Mouse (Mus musculus) right cerebral cortex, adult 18-20 months (tissue): ENCODE results near the gene Prr19.

Experiments used
- DNase-seq: peaks from one replicate; pipeline ENCODE4 v3.0.0; 2022; ENCODE audit warnings: mixed read lengths

The Prr19 gene

DNA sequence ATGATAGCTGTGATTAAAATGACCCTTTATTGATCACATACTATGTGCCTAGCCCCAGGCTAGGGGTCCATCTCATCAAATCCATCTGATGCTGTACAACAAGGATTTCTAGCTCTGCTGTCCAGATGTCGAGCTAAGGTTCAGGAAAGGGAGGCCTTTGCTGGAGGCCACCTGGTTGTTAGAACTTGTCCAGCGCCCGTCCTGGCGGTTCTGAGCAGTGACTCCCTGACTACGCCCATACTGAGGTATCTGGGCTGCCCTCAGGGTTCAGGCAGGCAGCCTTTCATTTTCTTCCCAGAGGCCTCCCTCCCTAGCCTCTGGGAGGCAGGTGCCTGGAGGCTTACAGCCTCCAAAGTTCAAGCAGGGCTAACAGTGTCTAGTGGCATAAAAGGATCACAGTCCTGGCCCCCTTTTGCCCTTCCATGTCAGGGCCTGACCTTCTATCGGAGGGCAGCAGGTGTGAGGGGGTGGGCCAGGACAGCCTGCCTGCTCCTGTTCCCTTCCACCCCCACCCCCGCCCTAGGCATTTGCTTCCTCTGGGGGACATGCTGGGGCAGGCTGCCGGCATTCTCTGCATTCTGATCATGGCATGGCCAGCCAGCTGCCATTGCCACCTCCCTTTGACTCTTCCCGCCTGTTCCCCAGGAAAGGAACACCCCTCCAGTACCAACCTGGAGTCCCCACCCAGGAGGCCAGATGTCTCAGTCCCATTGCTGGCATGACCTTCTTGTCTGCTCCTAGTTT lies 25.5 kb upstream of the Prr19 start:
- DNase-seq, result no peak

- DNase-seq, result no peak
Observed at GRCm38 (mm10) chr7:25277405-25277804, 23.8 kb upstream of the Prr19 start.

DNA sequence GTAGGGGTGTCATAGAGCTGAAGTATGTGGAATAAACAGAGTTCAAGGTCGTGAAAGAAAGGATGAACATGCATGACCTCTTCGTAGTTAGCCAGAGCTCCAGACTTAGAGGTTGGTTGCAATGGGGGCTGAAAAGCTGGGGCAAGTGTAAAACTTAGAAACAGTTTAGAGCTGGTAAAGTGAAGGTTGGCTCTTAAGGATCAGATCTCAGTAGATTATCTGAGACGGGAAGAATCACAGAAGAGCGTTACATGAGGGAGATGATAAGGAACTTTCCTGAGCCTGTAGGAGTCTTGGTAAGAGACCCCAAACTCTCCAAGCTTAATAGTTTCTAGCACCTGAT lies 23.2 kb upstream of the Prr19 start:
- no peak for DNase-seq

- DNase-seq, result peak; percentile 88
Observed at GRCm38 (mm10) chr7:25278341-25279075, 22.7 kb upstream of the Prr19 start.

DNA sequence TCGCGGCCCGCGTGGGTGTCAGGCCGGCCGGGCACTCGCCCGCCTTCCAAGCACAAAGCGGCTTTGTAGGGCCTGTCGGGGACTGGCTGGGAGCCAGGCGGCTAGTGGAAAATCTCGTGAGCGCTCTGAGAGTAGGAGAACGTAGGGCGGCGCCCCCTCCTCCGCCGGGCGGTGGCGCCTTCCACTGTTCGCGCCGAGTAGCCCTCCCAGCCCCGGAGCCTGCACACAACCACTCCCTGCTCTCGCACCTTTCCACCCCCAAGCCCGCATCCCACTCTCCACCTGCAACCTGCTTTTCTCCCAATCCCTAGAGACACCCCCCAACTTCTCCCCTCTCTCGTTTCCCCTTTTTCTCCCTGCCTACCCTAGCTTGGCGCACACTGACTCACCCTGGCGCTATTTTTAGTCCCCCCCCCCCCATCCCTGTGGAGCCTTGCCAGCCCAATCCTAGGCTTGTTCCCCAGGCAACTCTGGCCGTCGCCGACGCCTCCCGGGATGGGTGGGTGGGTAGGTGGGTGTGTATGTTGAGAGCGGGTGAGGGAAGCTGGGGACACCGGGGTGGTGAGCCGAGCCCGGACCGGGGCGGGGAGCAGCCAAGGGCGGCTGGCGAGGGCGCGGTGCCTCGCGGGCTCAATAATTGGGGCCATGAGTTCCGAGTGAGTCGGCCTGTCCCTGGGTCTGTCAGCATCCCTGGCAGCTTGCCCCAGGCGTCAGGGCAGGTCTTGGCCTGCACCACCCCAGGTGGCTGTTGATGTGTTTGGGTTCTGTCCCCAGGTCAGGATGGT lies 21.9 kb upstream of the Prr19 start:
- peak; percentile 92 for DNase-seq

- peak; percentile 32 for DNase-seq
Observed at GRCm38 (mm10) chr7:25279861-25280791, 21.1 kb upstream of the Prr19 start.

DNA sequence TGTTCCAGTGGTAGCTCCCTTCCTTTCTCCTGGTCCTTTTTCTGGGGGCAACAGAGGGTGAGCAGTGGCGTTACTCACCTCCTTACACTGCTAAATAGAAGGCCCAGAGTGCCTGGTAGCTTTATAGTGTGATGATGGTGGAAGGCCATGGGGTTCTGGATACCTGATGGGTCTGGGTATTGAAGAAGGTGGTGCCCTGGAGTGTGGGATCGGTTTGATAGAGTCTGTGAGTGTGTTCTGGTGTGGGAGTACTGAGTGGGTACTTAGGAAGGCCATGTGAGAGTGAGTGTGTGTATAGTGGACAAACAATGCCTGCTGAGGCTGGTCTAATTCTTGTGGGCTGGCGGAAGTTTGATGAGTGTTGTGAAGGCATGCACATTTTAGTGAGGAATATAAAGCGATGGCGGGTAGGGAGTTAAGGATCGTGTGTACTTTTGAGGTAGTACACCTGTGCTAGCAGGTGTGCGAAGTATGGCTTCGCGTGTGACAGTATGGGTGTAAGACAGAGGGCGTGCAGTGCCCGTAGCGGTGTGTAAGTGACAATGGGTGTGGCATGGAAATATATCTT lies 20.0 kb upstream of the Prr19 start:
- no peak for DNase-seq

- DNase-seq, result peak; percentile 97
Observed at GRCm38 (mm10) chr7:25281734-25282601, 19.2 kb upstream of the Prr19 start.

DNA sequence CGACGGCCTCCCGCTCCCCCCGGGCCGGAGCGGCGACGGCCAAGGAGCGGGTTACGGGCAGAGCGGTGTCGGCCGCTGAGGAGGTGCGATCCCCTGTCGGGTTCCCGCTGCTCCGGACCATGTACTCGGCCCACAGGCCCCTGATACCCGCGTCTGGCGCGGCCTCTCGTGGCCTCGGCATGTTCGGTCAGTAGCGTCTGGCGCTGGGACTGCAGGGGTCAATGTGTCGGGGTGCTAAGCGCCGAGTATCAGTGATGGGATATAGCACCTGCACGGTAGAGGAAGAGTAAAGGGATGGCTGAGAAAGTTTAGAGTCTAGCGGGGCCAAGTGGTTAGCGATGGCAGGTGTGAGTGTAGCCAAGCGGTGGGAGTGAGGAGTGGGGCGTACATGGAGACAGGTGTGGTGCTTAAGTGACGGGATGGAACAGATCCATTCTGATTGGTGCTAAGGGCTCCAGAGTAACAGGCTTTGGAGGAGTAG lies 18.4 kb upstream of the Prr19 start:
- DNase-seq, result no peak

DNA sequence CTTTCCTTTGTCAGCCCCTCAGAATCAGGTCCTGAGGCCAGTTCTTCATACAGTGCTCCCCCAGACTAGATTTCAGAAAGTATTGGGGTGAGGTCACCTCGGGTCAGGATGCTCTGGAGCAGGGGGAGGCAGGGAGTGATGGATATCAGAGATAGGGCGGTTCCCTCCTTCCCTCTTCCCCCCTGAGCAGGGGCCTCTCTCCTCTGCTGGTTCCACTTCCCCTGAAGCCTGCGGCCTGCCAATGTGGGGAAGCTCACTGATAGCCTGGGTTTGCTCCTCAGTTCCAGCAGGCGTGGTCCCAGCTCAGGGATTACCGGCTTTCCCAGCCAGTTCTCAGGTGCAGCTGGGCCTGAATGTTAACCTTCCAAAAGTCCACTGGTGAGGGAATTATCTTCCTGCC lies 17.6 kb upstream of the Prr19 start:
- DNase-seq, result no peak

GRCm38 (mm10) chr7:25284171-25284570 lies 17.0 kb upstream of the Prr19 start:
- no peak for DNase-seq

DNA sequence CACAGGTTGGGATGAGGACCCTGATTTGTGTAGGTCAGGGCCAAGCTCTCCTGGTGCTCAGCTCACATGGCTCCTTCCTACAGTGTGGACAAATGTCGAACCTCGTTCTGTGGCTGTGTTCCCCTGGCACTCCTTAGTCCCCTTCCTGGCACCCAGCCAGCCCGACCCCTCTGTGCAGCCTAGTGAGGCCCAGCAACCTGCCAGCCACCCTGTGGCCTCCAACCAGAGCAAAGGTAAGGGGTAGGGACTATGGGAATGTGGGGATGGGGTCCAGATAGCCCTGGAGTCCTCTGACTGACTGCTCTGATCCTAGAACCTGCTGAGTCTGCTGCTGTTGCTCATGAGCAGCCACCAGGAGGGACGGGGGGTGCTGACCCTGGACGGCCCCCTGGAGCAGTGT lies 16.4 kb upstream of the Prr19 start:
- no peak for DNase-seq

GRCm38 (mm10) chr7:25285511-25286238 lies 15.5 kb upstream of the Prr19 start:
- no peak for DNase-seq

GRCm38 (mm10) chr7:25286989-25287388 lies 14.2 kb upstream of the Prr19 start:
- DNase-seq, result no peak

GRCm38 (mm10) chr7:25288011-25288410 lies 13.2 kb upstream of the Prr19 start:
- no peak for DNase-seq

- DNase-seq, result no peak
Observed at GRCm38 (mm10) chr7:25288721-25289120, 12.5 kb upstream of the Prr19 start.

- no peak for DNase-seq
Observed at GRCm38 (mm10) chr7:25289925-25290324, 11.3 kb upstream of the Prr19 start.

DNA sequence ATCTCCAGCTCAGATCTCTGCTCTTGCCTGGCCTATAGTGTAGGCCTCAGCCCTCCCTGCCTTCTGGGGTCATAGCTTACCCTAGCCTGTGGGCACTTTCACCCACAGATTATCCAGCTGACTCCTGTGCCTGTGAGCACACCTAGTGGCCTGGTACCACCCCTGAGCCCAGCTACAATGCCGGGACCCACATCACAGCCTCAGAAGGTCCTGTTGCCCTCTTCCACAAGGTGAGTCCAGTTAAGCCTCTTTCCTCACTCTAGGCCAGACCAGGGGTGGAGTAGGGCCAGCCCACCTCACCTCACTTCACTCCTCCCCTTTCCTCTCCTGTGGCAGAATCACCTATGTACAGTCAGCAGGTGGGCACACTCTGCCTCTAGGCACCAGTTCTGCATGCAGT lies 10.7 kb upstream of the Prr19 start:
- DNase-seq, result no peak

DNA sequence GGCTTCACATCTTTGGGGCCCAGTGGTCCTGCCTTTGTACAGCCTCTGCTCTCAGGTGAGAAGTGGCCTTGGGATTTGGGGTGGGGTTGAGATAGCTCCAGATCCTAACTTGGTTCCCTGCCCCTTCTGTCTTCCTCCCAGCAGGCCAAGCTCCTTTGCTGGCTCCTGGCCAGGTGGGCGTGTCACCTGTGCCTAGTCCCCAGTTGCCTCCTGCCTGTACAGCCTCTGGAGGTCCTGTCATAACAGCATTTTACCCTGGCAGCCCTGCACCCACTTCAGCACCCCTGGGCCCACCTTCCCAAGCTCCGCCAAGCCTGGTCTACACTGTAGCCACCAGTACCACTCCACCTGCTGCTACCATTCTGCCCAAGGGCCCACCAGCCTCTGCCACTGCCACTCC lies 10.3 kb upstream of the Prr19 start:
- DNase-seq, result no peak

DNA sequence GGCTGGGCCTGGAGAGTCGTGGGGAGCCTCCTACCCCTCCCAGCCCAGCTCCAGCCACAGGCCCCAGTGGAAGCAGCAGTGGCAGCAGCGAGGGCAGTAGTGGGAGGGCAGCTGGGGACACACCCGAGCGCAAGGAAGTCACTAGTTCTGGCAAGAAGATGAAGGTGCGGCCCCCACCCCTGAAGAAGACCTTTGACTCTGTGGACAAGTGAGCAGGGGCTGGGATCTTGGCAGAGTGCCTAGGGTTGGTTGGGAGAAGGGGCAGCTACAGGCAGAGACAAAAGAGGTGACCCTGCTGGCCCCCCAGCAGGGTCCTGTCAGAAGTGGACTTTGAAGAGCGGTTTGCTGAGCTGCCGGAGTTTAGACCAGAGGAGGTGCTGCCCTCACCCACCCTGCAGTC lies 9.1 kb upstream of the Prr19 start:
- DNase-seq, result no peak
